Mouse (Mus musculus) megakaryocyte, embryonic 14.5 days (primary cell): ENCODE results near the gene Polr2i. TPM values are rescaled to one million over a fixed set of nuclear protein-coding genes. Genes with fewer than 3 reads are reported as not detected.
"Not testable (repeated sequence)": the region's sequence is repeated elsewhere in the genome, so short reads cannot be mapped to it uniquely, and the experiment has no call there.

Source experiments
- H3K27me3 ChIP-seq: replicated peaks from 2 replicates; pipeline ENCODE3; 2012; ENCODE audit warnings: inconsistent platforms
- H3K36me3 ChIP-seq: replicated peaks from 2 replicates; pipeline ENCODE3; 2012; ENCODE audit warnings: low read length, inconsistent platforms, mixed read lengths
- H3K4me1 ChIP-seq: 2 replicates; pipeline ENCODE4 v1.6.1; 2012; ENCODE audit warnings: inconsistent platforms
- H3K4me3 ChIP-seq: replicated peaks from 2 replicates; pipeline ENCODE3; 2012; ENCODE audit warnings: moderate library complexity, mild to moderate bottlenecking, inconsistent platforms
- H3K9me3 ChIP-seq: 2 replicates; pipeline ENCODE4 v1.6.1; 2012; ENCODE audit warnings: inconsistent platforms
- FLI1 ChIP-seq: IDR thresholded peaks from 2 replicates; pipeline ENCODE4 v1.6.1; 2012; ENCODE audit warnings: low read length, inconsistent platforms, mixed read lengths
- GATA1 ChIP-seq: IDR thresholded peaks from 3 replicates; pipeline ENCODE4 v1.6.1; 2012; ENCODE audit warnings: mixed read lengths, low read length, inconsistent platforms, borderline replicate concordance
- polyA plus RNA-seq: library from polyadenylated mRNA; stranded (reverse); fragments of >175 nt; gene quantifications from 2 replicates; pipeline ENCODE4 v1.2.3, GENCODE M21; 2012; ENCODE audit warnings: low replicate concordance; ENCODE audit not compliant: insufficient read depth

Gene Polr2i
- polyA plus RNA-seq = 13.7 and 67.3 TPM in 2 replicates

GRCm38 (mm10) chr7:30231669-30232454 lies at the start of gene Polr2i, which contains the start of gene Tbcb:
Gene Polr2i (plus strand): TSS chr7:30231948.
Gene Tbcb (minus strand): TSS chr7:30232272.
- Histone ChIP-seq H3K4me3 (peak within 1 kb of the TSS; percentile 100), H3K9me3 (0 out of 2 replicates have a peak, but pooled peaks cover 2% of the 10 kb centered on the region), H3K27me3 (no peaks in the 10 kb centered on the region), H3K4me1 (peaks cover 31% of the 10 kb centered on the region), H3K36me3 (peaks cover 58% of the 10 kb centered on the region)
- TF ChIP-seq FLI1 (no peak), GATA1 (no peak)

- H3K9me3 ChIP-seq, H3K27me3 ChIP-seq, H3K4me3 ChIP-seq: not testable (repeated sequence)
- Histone ChIP-seq H3K36me3 (peaks cover 56% of the 10 kb centered on the region), H3K4me1 (peaks cover 31% of the 10 kb centered on the region)
Observed at GRCm38 (mm10) chr7:30183189-30183588, 48.6 kb upstream of the Polr2i start.

GRCm38 (mm10) chr7:30183879-30184289 lies 47.9 kb upstream of the Polr2i start, which contains the start of gene Cox7a1:
Gene Cox7a1 (plus strand): TSS chr7:30184144.
- Histone ChIP-seq H3K4me1 (peaks cover 38% of the 10 kb centered on the region), H3K9me3 (no peaks in the 10 kb centered on the region), H3K36me3 (peaks cover 56% of the 10 kb centered on the region), H3K27me3 (no peaks in the 10 kb centered on the region), H3K4me3 (peak within 1 kb of the TSS; percentile 86)
- peak; percentile 13; the same call in 1 of the 3 replicates for TF ChIP-seq GATA1
- no peak for TF ChIP-seq FLI1

- Histone ChIP-seq H3K27me3 (no peaks in the 10 kb centered on the region), H3K9me3 (no peaks in the 10 kb centered on the region), H3K36me3 (peaks cover 63% of the 10 kb centered on the region), H3K4me1 (peaks cover 38% of the 10 kb centered on the region), H3K4me3 (peak overlapping the region; percentile 86)
- TF ChIP-seq FLI1 = no peak
- TF ChIP-seq GATA1 = no peak
Observed at GRCm38 (mm10) chr7:30184641-30185348, 47.0 kb upstream of the Polr2i start.

- peak overlapping the region; percentile 6 for H3K4me3 ChIP-seq
- no peak for TF ChIP-seq GATA1
- TF ChIP-seq FLI1 = no peak
- no peaks in the 10 kb centered on the region for H3K27me3 ChIP-seq
- no peaks in the 10 kb centered on the region for H3K9me3 ChIP-seq
- peaks cover 48% of the 10 kb centered on the region for H3K4me1 ChIP-seq
- H3K36me3 ChIP-seq = peaks cover 90% of the 10 kb centered on the region
Observed at GRCm38 (mm10) chr7:30188344-30189115, 43.2 kb upstream of the Polr2i start.

GRCm38 (mm10) chr7:30189116-30189491 lies 42.6 kb upstream of the Polr2i start:
- Histone ChIP-seq H3K27me3 (no peaks in the 10 kb centered on the region), H3K36me3 (peaks cover 90% of the 10 kb centered on the region), H3K9me3 (no peaks in the 10 kb centered on the region), H3K4me3 (no peak overlapping the region), H3K4me1 (peaks cover 45% of the 10 kb centered on the region)
- no peak for TF ChIP-seq FLI1

- H3K36me3 ChIP-seq = peaks cover 63% of the 10 kb centered on the region
Observed at GRCm38 (mm10) chr7:30192088-30192487, 39.7 kb upstream of the Polr2i start.

GRCm38 (mm10) chr7:30193013-30193412 lies 38.7 kb upstream of the Polr2i start:
- peak overlapping the region; percentile 97 for H3K4me3 ChIP-seq
- TF ChIP-seq GATA1 (no peak), FLI1 (no peak)
- peaks cover 54% of the 10 kb centered on the region for H3K36me3 ChIP-seq
- H3K9me3 ChIP-seq = no peaks in the 10 kb centered on the region
- H3K4me1 ChIP-seq = peaks cover 56% of the 10 kb centered on the region
- H3K27me3 ChIP-seq = no peaks in the 10 kb centered on the region

More at GRCm38 (mm10) chr7:30192088-30192487, 39.7 kb upstream of the Polr2i start:
- H3K27me3 ChIP-seq = no peaks in the 10 kb centered on the region
- no peak overlapping the region for H3K4me3 ChIP-seq
- peaks cover 49% of the 10 kb centered on the region for H3K4me1 ChIP-seq
- TF ChIP-seq FLI1 (no peak), GATA1 (no peak)
- no peaks in the 10 kb centered on the region for H3K9me3 ChIP-seq

GRCm38 (mm10) chr7:30193581-30194100 lies 38.1 kb upstream of the Polr2i start:
- TF ChIP-seq GATA1 = no peak
- no peak for TF ChIP-seq FLI1
- Histone ChIP-seq H3K36me3 (peaks cover 47% of the 10 kb centered on the region), H3K27me3 (no peaks in the 10 kb centered on the region), H3K4me3 (peak overlapping the region; percentile 97), H3K4me1 (peaks cover 57% of the 10 kb centered on the region), H3K9me3 (no peaks in the 10 kb centered on the region)
